Mouse (Mus musculus) gastrocnemius, postnatal 36 days (tissue): ENCODE data around the gene Gm45015. TPM values are rescaled to one million over a fixed set of nuclear protein-coding genes. Genes with fewer than 3 reads are reported as not detected.

Source experiments
- total RNA-seq, 2 experiments: library from RNA; stranded (reverse); gene quantifications; 2 replicates each; pipeline ENCODE4 v1.2.3; 2021

The Gm45015 gene
- total RNA-seq, 2 experiments from 2014 or later = not detected

Other genes starting within 250 kb of the Gm45015 start
- under 1 TPM in 1 of 2 experiments, not detected in 1; 0.76 TPM for gene Xlr3a, start 239.7 kb downstream of the Gm45015 start, total RNA-seq
- not detected for gene Gm14685, start 219.8 kb downstream of the Gm45015 start, total RNA-seq
- gene Xlr5b, start 188.0 kb downstream of the Gm45015 start, total RNA-seq = not detected
- gene DXBay18, start 187.4 kb downstream of the Gm45015 start, total RNA-seq = not detected
- gene Spin2d, start 159.9 kb downstream of the Gm45015 start, total RNA-seq = not detected
- 1 to 10 TPM in 1 of 2 experiments, under 1 TPM in 1; 0.33 to 4.2 TPM for gene Xlr3b, start 144.6 kb downstream of the Gm45015 start, total RNA-seq
- under 1 TPM in 1 of 2 experiments, not detected in 1; 0.26 TPM for gene Xlr4b, start 122.5 kb downstream of the Gm45015 start, total RNA-seq
- 1 to 10 TPM; 4.9 to 6.6 TPM for gene F8a, start 108.5 kb downstream of the Gm45015 start, total RNA-seq
- under 1 TPM in 1 of 2 experiments, not detected in 1; 0.17 TPM for gene Xlr4c, start 93.7 kb downstream of the Gm45015 start, total RNA-seq
- not detected for gene Xlr3c, start 71.5 kb downstream of the Gm45015 start, total RNA-seq
- not detected for gene Xlr5a, start 43.9 kb downstream of the Gm45015 start, total RNA-seq
- gene Xlr5c, start 43.9 kb downstream of the Gm45015 start, total RNA-seq = not detected
- gene Zfp275, start 5.8 kb upstream of the Gm45015 start, total RNA-seq = 1 to 10 TPM; 4.4 to 5.6 TPM
- gene Gm18336, start 61.9 kb upstream of the Gm45015 start, total RNA-seq = not detected
- under 1 TPM in 1 of 2 experiments, not detected in 1; 0.15 TPM for gene Zfp92, start 74.3 kb upstream of the Gm45015 start, total RNA-seq
- gene Trex2, start 98.5 kb upstream of the Gm45015 start, total RNA-seq = not detected
- gene Haus7, start 122.2 kb upstream of the Gm45015 start, total RNA-seq = 10 to 100 TPM; 11.0 to 13.7 TPM
- gene Bgn, start 146.8 kb upstream of the Gm45015 start, total RNA-seq = 100 to 1,000 TPM in 1 of 2 experiments, 10 to 100 TPM in 1; 70.0 to 118 TPM
- 10 to 100 TPM; 13.2 to 14.3 TPM for gene Atp2b3, start 166.2 kb upstream of the Gm45015 start, total RNA-seq